Mouse (Mus musculus): ENCODE results near the gene Zfp408. TPM values are rescaled to one million over a fixed set of nuclear protein-coding genes. Genes with fewer than 3 reads are reported as not detected.
"Not testable (repeated sequence)": the region's sequence is repeated elsewhere in the genome, so short reads cannot be mapped to it uniquely, and the experiment has no call there.

Zfp408 gene
- total RNA-seq, 1 experiment from 2014 or later = 14.5 TPM

DNA sequence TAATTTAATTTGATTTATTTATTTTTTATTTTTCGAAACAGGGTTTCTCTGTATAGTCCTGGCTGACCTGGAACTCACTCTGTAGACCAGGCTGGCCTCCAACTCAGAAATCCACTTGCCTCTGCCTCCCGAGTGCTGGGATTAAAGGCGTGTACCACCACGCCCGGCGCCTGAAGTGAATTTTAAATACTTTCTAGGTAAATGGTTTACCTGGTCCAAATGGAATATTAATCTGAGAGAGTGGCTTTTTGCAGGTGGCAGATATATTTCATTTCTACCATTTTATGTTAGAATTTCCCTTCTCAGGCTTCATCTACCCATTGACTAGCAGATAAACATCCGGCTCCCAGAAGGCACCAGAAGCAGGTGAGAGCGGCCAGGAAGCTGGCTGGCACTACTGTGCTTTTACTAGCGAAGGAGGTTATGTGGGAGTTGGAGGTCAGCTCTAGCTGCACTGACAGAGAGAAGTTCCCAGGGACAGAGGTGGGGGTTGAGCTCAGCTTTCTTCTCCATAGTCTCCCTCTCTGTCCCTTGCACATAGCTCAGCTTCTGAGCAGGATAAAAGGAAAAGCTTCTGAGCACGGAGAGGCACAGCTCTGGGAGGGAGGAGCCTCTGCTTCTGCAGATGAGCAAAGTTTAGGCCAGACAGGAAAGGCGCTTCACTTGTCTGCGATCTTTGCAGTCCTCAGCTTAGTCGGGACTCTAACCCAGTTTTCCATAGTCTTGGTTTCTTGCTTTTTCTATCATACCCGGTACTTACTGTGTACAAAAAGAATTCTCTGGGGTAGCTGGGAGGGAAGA lies 2.1 kb upstream of the Zfp408 start:
- DNase-seq = no peak

DNA sequence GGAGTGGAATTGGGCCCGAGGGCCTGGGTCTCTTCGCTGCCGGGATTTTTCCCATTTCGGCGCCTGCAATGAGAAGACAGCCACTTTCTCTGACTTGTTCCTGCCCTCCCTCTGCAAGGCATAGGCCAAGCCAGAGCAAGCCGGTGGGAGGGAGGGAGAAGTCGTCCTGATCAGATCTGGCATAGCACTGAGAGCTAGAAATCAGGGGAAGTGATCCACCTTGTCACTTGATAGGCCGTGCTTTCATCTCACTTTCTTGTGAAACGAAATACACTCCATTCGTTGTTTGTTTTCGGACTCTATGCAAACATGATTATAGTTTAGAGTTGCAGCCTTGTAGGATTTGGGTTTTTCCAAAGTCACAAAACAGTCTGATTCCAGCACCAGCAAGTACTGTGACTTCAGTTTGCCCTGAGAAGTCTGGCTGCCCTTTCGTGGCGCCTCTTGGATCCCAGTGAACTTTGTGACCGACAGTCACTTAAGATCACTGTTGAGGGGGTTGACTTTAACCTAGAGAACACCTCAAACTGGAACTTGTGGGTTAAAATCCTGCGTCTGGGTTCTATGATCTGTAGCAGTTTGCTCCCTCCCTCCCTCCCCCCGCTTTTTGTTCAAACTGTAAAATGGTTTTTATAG lies 887 bp upstream of the Zfp408 start:
- DNase-seq = no peak

DNA sequence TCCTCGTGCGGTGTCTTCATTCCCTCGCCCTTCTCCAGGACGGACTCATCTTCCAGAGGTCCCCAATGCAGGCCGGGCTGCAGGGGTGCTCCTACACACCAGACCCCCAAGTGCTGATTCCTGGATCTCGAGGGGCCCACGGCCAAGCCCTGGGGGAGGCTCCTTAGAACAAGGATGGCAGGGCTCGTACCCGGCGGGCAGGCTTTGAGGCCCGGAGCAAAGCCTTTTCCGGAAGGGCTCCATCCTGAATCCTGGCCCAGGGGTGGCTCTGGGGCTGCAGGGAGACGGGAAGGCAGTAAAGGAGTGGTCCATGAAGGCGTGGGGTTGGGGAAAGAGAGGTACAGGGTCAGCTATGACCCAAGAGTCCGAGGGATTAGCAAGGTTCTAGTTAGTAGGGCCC lies 439 bp downstream of the Zfp408 start:
- DNase-seq = no peak

DNA sequence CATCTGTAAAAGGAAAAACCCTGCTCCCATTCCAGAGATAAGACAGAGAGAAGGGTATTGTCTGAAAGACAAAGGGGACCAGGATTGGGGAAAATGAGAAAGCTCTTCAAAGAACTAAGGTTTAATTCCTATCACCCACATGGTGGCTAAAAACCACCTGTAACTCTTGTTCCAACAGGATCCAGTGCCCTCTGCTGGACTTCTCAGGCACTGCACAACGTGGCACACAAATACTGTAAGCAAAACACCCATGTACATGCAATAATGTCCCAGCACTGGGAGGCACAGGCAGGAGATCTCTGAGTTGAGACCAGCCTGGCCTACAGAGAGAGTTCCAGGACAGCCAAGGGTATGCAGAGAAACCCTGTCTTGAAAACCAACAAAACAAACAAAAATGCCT lies 2.9 kb downstream of the Zfp408 start:
- DNase-seq = peak; percentile 50

DNA sequence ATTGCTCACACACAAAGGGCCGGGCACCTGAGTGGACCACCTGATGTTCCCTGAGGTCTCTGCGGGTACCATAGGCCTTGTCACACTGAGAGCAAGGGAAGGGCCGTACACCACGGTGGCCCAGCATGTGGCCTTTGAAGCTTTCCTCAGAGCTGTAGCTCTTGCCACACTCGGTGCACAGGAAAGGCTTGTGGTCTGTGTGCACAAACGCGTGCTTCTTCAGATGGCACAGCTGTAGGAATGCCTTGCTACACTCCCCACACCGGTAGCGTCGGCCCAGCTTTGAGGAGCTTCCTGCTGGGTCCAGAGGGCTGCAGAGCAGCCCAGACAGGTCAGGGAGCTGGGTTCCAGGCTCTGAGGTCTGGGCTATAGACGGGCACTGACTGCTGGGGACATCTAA lies 3.8 kb downstream of the Zfp408 start:
- DNase-seq = no peak

DNA sequence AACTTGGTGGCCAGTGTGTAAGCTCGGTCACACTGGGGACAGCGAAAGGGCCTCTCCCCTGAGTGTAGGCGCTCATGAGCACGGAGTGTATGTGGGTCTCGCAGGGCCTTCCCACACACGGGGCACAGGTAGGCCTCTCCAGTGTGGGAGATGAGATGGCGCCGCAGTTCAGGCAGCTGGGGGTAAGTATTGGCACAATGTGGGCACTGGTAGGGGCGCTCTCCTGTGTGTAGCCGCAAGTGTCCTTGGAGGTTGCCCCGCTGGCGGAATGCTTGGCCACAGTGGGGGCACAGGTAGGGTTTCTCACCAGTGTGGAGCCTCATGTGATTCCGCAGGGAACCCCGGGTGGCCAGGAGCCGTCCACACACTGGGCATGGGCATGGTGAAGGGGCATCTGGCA lies 4.2 kb downstream of the Zfp408 start:
- no peak for DNase-seq

DNA sequence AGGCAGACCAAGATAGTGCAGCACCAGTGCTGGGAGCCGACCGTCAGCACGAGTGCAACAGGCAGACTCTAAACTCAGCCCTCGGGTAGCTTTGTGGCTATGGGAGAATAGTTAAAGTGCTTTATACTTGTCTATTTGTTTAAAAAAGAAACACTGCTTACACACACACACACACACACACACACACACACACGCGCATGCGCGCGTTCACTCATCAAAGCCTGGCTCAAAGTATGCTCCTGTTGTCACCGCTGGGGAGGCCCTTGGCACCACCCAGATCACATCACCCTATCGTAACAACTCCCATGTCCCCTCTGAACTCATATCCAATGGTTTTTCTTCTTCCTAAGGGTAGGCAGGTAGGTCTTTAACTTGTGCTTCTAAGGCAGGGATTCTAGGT lies 5.6 kb downstream of the Zfp408 start:
- DNase-seq = no peak

DNA sequence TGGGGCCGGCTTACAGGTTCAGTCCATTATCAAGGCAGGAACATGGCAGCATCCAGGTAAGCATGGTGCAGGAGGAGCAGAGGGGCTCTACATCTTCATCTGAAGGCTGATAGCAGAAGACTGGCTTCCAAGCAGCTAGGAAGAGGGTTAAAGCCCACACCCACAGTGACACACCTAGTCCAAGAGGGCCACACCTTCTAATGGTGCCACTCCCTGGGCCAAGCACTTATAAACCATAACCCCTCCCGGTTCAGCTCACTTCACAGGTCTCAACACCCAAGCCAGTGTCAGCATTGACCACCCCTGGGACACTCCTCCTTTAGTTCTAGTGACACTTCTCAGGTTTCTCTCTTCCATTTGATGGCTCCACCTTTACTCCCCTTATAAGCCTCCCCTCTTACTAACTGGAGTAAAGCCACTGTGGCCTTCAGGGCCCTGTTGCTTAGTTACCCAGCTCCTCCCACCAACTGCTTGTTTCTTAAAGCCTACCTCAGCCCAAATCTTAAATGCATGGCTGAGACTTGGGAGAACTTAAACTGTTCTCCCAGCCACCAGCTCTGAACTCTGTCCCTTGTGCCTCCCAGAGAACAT lies 6.7 kb downstream of the Zfp408 start:
- DNase-seq = no peak

DNA sequence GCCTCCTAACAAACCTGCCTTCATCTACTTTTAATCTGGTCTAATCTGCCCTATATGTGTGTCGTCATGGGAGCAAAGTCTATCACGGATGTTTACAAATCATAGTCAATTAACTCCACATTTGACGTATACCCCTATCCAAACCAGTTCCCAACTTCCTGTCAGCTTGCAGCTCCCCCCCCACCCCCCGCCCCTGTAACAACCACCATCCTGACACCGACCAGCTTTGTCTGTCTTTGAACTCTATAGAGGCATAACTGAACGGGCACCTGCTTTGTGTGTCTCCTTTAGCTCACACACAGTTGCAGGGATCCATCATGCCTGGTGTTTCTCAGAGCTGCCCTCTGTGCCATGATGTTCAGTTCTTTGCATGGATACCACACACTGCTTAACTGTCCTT lies 10.7 kb downstream of the Zfp408 start:
- no peak for DNase-seq

DNA sequence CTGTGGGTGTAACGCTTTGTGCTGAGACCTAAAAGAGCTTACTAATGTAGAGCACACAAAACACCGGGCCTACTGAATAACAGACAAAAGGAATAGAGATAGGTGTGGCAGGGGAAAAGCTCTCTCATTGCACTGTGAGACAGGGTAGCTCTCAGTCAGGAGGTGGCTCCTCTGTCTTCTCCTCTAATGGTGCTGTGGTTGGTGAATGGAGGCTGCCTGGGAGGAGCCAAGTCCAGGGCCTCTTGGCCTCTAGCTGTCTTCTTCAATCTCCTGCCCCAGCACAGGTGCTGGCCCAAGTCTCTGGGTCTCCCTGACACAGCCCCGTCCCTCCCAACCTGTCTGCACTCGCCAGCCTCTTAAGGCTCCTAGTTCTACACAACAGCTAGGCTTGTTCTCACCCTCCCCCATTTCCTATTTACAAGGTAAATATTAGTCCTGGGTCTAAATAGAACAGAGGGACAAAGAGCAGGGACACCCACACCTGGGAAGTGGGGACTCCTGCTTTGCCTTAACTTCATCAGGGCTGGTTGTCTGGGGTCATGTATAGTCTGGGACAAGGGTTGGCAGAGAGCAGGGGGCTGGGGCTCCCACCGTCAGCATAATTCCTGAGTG lies 12.8 kb downstream of the Zfp408 start:
- DNase-seq = no peak

DNA sequence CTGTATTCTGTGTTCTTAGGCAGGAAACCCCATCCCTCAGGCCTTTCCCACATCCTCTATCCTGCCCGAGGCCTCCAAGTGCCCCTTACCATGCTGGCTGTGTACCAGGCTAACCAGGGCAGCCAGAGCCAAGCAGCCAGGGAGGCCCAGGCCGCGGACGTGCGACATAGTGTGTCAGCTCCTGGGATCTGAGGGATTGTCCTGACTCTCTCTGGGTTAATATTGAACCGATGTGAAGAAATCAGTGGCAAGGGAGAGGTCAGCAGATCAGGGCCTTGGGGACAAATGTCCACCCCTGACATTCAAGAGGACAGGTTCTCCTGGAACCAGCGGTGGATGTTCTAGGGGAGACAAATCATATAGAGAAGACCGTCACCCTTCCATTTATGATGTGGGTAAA lies 13.4 kb downstream of the Zfp408 start, which contains the start of gene F2:
F2 (minus strand) TSS at position 186 of the 400 bp plus-strand sequence.
- no peak for DNase-seq

DNA sequence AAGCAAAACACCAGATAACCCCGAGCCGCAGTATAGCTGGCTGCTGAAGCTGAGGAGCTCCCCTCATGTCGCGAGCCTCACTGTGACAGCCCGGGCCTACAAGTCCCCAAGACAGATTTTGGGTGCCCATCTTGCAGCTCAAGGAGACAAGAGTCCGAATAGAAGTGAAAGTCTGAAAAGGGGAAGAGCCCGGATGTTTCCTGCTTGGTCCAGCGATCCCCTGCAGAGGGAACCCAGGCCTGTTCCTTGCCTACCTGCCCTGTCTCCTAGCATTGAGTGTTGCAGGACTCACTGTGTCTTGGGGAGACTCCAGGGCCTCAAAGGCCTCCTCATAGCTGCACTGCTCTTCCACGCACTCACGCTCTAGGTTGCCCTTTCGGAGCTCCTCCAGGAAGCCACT lies 14.1 kb downstream of the Zfp408 start:
- no peak for DNase-seq

DNA sequence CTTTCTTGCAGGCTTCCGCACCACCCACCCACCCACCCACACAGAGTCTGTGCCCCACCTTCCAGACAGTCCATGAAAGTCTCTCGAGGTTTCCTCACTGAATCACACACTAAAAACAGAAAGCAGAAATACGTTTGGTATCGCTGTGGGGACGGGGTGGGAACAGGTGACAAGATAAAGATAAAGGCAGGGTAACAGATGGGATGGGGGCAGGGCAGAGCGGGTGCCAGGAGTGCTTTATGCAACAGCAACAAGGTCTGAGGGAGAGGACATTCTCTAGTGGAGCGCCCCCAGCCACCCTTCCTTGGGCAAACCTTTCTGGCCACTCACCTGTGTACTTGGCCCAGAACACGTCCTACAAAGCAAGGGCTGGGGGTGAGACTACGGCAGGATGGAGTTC lies 14.8 kb downstream of the Zfp408 start:
- no peak for DNase-seq

DNA sequence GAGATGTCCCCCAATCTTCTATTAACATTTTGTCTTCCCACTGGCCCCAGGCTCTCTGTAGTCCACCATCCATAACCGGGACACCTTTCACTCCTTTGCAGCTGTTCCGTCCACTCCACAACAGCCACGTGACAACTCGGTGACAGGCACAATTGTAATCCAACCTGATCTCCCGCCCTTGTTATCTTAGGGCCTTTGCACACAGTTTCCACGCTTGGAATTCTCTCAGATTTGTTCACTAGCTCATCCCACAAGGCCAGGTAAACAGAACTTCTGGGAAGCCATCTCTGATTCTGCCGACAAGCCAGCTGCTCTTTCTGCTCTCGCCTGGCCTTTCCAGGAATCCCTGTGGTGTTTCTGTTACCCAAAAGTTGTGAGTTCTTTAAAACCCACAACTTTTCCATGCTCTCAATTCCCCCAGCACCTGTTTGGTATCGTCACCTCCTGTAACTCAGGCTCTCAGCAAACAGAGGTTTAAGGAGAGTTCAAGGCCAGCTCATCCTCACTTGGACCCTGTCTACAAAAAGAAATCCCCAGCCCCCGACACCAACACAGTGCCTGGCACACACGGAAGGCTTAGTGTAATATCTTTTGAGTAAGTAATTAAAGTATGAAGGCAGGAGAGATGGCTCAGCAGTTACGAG lies 16.1 kb downstream of the Zfp408 start:
- no peak for DNase-seq

DNA sequence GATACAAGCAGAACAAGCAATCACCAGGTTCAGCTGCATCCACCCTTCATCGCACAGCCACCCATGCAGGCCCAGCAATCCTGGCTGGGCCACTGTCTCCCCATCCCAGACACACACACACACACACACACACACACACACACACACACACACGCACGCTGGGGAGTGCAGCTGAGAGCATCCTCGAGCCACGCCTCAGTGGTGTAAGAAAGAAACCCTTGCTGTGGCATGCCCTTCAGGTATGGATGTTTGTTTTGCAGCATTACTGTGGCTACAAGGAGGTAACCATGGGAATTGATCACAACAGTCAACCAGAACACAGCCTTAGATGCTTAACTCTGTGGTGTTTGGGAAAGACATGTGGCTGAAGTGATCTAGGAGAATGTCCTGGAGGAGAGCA lies 17.3 kb downstream of the Zfp408 start:
- DNase-seq = no peak

DNA sequence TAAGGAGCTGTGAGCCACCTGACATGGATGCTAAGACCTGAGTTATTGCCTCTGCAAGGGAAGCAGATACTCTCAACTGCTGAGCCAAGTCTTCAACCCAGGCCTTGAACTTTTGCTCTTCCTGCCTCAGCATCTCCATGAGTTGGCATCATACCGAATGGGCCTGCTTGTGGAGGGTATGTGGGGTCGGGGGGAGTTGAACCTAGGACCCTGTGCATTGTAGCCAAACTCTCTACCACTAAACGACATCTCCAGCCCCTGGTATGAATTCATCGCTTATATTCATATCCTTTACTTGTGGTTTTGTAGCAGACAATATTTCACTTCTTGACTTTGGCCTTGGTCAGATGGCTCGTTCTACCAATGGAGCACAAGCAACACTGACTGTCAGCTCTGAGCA lies 17.8 kb downstream of the Zfp408 start:
- no peak for DNase-seq

DNA sequence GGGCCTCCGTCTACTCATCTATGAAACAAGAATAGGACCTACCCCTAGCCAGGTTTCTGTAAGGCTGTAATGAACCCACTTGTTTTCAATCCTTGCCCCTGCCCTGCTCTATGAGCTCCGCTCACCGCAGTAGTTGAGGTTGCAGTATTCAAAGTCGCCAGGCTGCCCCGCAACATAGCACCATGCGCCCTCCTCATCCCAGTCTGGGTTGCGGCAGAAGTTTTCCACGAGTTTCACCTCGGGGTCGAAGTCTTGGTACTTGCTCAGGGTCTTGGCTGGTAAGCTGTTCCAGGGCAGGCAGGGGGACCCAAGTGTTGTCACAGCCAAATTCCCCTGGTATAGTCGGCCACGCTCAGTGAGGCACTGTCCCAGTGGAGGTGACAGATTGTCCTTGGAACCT lies 19.2 kb downstream of the Zfp408 start:
- DNase-seq = no peak

DNA sequence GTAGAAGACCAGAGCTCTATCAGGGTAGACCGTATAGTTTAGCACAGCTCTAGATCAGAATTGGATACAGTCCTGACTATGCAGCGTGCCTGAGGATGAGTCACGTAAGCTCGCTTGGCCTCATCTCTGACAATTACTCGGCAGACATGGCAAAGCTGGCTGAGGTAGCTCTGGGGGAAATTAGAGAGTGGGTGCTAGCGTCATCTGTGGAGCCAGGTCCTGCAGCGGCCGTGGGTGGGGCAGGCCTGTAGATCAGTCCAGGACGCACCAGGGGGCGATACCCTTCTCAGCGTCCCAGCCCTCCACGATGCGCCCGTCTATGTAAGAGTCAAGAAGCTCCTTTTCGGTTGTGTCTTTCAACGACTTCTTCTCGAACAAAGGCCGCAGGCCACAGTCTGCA lies 19.9 kb downstream of the Zfp408 start:
- no peak for DNase-seq

DNA sequence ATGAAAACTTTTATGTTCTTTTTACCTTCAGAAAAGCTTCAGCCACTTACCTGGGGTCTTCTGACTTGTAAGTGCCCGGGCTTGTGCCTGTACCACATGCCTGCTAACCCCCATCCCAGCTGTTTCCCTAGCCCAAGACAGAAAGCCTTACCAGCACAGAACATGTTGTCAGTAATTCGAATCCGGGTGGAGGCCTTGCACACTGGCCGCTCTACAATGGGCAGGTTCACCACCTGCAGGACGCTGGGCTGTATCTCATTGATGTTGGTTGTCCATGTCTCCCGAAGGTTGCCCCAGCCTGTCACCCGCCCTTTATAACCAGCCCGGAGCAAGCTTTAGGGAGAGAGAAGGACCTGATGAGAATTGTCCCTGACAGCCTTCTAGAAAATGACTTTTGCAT lies 21.4 kb downstream of the Zfp408 start:
- no peak for DNase-seq

DNA sequence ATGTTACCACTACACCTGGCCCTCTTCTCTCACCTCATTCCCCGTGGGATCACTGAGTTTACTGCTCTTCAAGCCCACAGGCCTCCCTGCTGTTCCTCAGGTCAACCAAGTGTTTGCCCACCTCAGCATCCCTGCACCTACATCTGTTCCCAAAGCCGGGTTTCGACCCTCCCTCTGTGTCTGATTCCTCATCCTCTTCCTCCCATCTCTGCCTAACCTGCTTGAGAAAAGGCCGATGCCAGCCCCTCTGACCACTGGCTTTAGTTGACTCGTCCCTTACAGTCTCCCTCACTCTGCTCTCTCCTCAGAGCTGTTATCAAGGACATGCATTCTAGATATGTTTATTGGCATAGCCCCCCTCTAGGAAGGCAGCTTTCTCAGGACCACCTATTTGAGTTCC lies 22.1 kb downstream of the Zfp408 start:
- no peak for DNase-seq

DNA sequence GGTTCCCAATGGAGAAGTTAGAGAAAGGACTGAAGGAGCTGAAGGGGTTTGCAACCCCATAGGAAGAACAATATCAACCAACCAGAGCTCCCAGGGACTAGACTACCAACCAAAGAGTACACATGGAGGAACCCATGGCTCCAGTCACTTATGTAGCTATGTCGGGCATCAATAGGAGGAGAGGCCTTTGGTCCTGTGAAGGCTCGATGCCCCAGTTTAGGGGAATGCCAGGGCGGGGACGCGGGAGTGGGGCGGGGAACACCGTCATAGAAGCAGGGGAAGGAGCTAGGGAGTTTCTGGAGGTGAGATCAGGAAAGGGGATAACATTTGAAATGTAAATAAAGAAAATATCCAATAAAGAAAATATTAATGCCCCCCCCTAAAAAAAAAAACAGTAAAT lies 26.2 kb downstream of the Zfp408 start:
- DNase-seq = not testable (repeated sequence)

DNA sequence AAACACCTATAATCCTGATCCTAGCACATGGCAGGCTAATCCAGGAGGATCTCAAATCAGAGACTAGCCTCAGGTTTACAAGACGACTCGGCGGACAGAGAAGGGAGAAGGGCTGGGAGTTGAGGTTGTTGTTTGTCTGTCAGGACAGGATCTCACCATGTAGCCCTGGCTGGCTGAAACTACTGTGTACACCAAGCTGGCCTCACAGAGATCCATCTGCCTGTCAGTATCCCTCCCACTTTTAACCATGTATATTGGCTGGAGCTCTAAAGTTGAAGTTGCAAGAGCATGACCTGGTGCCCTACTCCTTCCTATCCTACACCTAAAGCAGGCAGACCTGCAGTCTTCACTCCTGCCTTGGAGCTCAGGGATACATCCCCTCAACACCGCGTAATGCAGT lies 27.2 kb downstream of the Zfp408 start:
- DNase-seq = no peak

DNA sequence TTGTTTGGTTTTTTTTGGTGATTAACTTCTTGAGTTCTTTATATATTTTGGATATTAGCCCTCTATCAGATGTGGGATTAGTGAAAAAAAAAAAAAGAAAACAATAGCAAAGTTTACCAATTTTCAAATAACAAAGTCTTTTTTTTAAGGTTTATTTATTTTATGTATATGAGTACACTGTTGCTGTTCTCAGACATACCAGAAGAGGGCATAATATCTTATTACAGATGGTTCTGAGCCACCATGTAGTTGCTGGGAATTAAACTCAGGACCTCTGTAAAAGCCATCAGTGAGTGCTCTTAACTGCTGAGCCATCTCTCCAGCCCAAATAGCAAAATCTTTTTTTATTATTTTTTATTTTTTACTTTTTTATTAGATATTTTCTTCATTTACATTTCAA lies 40.2 kb downstream of the Zfp408 start:
- DNase-seq = not testable (repeated sequence)
